Mouse (Mus musculus) midbrain, embryonic 12.5 days (tissue): ENCODE data around the gene Slc4a2. TPM values are rescaled to one million over a fixed set of nuclear protein-coding genes. Genes with fewer than 3 reads are reported as not detected.

Experiments
- ATAC-seq: fragments of 200-750 bp; cut with Nextera tagmentation; 2 replicates; pipeline ENCODE4 v1.8.0; 2017; ENCODE audit warnings: low read depth, moderate TSS enrichment, moderate library complexity; ENCODE audit not compliant: low FRiP score
- H3K27ac ChIP-seq: fragments of 300-500 bp; sonication (generic); replicated peaks from 2 replicates; pipeline ENCODE4 v1.5.1; 2016; ENCODE audit warnings: mild to moderate bottlenecking
- H3K27me3 ChIP-seq: fragments of 300-500 bp; sonication (generic); 2 replicates; pipeline ENCODE4 v1.6.1; 2016; ENCODE audit warnings: mild to moderate bottlenecking
- H3K36me3 ChIP-seq: fragments of 300-500 bp; sonication (generic); 2 replicates; pipeline ENCODE4 v1.6.1; 2016
- H3K4me1 ChIP-seq: fragments of 300-500 bp; sonication (generic); 2 replicates; pipeline ENCODE4 v1.6.1; 2016
- H3K4me2 ChIP-seq: fragments of 300-500 bp; sonication (generic); replicated peaks from 2 replicates; pipeline ENCODE4 v1.6.1; 2016; ENCODE audit warnings: mild to moderate bottlenecking, moderate library complexity
- H3K4me3 ChIP-seq: fragments of 300-500 bp; sonication (generic); 2 replicates; pipeline ENCODE4 v1.5.1; 2016; ENCODE audit warnings: mild to moderate bottlenecking
- H3K9ac ChIP-seq: fragments of 300-500 bp; sonication (generic); replicated peaks from 2 replicates; pipeline ENCODE4 v1.6.1; 2016; ENCODE audit warnings: mild to moderate bottlenecking, moderate library complexity
- H3K9me3 ChIP-seq: fragments of 300-500 bp; sonication (generic); 2 replicates; pipeline ENCODE4 v1.6.1; 2016; ENCODE audit warnings: mild to moderate bottlenecking
- WGBS: fragments of 180-500 bp; shearing (Covaris S2); methylation state at CpG from one replicate; pipeline ENCODE4 v1.1.7; 2016; 5-methylcytosine and 5-hydroxymethylcytosine counted together
- polyA plus RNA-seq: library from polyadenylated mRNA; unstranded; fragments of >200 nt; fragmentation: Nextera tagmentation; extraction: Ambion mirVana; gene quantifications from 2 replicates; pipeline ENCODE4 v1.2.1, GENCODE M21; 2016

Gene Slc4a2
- 32.7 and 35.7 TPM in 2 replicates for polyA plus RNA-seq

GRCm38 (mm10) chr5:24423129-24424003 lies at the start of gene Slc4a2, which contains the start of gene Cdk5:
Gene Slc4a2 (plus strand): TSS chr5:24423837.
Gene Cdk5 (minus strand): TSS chr5:24423530.
- no peaks in the 10 kb centered on the region for H3K9me3 ChIP-seq
- peaks cover 50% of the 10 kb centered on the region for H3K4me1 ChIP-seq
- peaks cover 17% of the 10 kb centered on the region for H3K27me3 ChIP-seq
- H3K4me2 ChIP-seq = peak within 1 kb of the TSS; percentile 85
- peaks cover 26% of the 10 kb centered on the region for H3K36me3 ChIP-seq
- under 1% methylated on average over 46 of the region's 46 CpGs for WGBS
- peak within 1 kb of the TSS; percentile 75 for H3K9ac ChIP-seq
- H3K27ac ChIP-seq = peak within 1 kb of the TSS; percentile 91
- H3K4me3 ChIP-seq = peak within 1 kb of the TSS; percentile 62
- peak; percentile 92 for ATAC-seq

- Histone ChIP-seq H3K4me2 (no peak overlapping the region), H3K9ac (no peak overlapping the region), H3K27me3 (no peaks in the 10 kb centered on the region), H3K4me3 (no peak overlapping the region), H3K4me1 (no peaks in the 10 kb centered on the region), H3K36me3 (no peaks in the 10 kb centered on the region), H3K9me3 (no peaks in the 10 kb centered on the region), H3K27ac (no peak overlapping the region)
- no peak for ATAC-seq
- WGBS = 77% methylated on average over 6 of the region's 6 CpGs
These were observed 49.4 kb upstream of the Slc4a2 start for GRCm38 (mm10) chr5:24374216-24374615.

GRCm38 (mm10) chr5:24374666-24375328 lies 48.8 kb upstream of the Slc4a2 start:
- Histone ChIP-seq H3K4me2 (no peak overlapping the region), H3K27ac (no peak overlapping the region), H3K4me1 (no peaks in the 10 kb centered on the region), H3K27me3 (no peaks in the 10 kb centered on the region), H3K4me3 (no peak overlapping the region), H3K9ac (no peak overlapping the region), H3K36me3 (no peaks in the 10 kb centered on the region), H3K9me3 (no peaks in the 10 kb centered on the region)
- WGBS = 88% methylated on average over 7 of the region's 7 CpGs
- no peak for ATAC-seq

GRCm38 (mm10) chr5:24378700-24379099 lies 44.9 kb upstream of the Slc4a2 start:
- H3K9me3 ChIP-seq = no peaks in the 10 kb centered on the region
- H3K27ac ChIP-seq = no peak overlapping the region
- H3K9ac ChIP-seq = no peak overlapping the region
- 74% methylated on average over 2 of the region's 2 CpGs for WGBS
- no peak overlapping the region for H3K4me3 ChIP-seq
- no peaks in the 10 kb centered on the region for H3K27me3 ChIP-seq
- peaks cover 6% of the 10 kb centered on the region for H3K4me1 ChIP-seq
- no peaks in the 10 kb centered on the region for H3K36me3 ChIP-seq
- no peak overlapping the region for H3K4me2 ChIP-seq
- no peak for ATAC-seq

GRCm38 (mm10) chr5:24379501-24379900 lies 44.1 kb upstream of the Slc4a2 start:
- no peak for ATAC-seq
- Histone ChIP-seq H3K4me3 (no peak overlapping the region), H3K4me1 (peaks cover 10% of the 10 kb centered on the region), H3K9ac (no peak overlapping the region), H3K27ac (no peak overlapping the region), H3K9me3 (no peaks in the 10 kb centered on the region), H3K27me3 (0 out of 2 replicates have a peak, but pooled peaks cover under 1% of the 10 kb centered on the region), H3K36me3 (no peaks in the 10 kb centered on the region), H3K4me2 (no peak overlapping the region)
- 80% methylated on average over 4 of the region's 4 CpGs for WGBS

GRCm38 (mm10) chr5:24380499-24380898 lies 43.1 kb upstream of the Slc4a2 start:
- H3K36me3 ChIP-seq = no peaks in the 10 kb centered on the region
- H3K9me3 ChIP-seq = no peaks in the 10 kb centered on the region
- H3K27me3 ChIP-seq = peaks cover 10% of the 10 kb centered on the region
- WGBS = 94% methylated on average over 4 of the region's 4 CpGs
- H3K4me1 ChIP-seq = peaks cover 10% of the 10 kb centered on the region
- no peak for ATAC-seq
- H3K4me3 ChIP-seq = no peak overlapping the region
- H3K27ac ChIP-seq = no peak overlapping the region
- no peak overlapping the region for H3K9ac ChIP-seq
- no peak overlapping the region for H3K4me2 ChIP-seq

- no peak overlapping the region for H3K27ac ChIP-seq
- no peak overlapping the region for H3K9ac ChIP-seq
- peaks cover 10% of the 10 kb centered on the region for H3K4me1 ChIP-seq
- 69% methylated on average over 6 of the region's 6 CpGs for WGBS
- H3K36me3 ChIP-seq = no peaks in the 10 kb centered on the region
- ATAC-seq = no peak
- no peak overlapping the region for H3K4me2 ChIP-seq
- H3K9me3 ChIP-seq = no peaks in the 10 kb centered on the region
- no peak overlapping the region for H3K4me3 ChIP-seq
- peaks cover 20% of the 10 kb centered on the region for H3K27me3 ChIP-seq
These were observed 42.2 kb upstream of the Slc4a2 start for GRCm38 (mm10) chr5:24381486-24381885.

GRCm38 (mm10) chr5:24381988-24382387 lies 41.6 kb upstream of the Slc4a2 start:
- peaks cover 14% of the 10 kb centered on the region for H3K4me1 ChIP-seq
- no peak overlapping the region for H3K4me2 ChIP-seq
- H3K4me3 ChIP-seq = no peak overlapping the region
- no peak overlapping the region for H3K9ac ChIP-seq
- ATAC-seq = no peak
- H3K9me3 ChIP-seq = no peaks in the 10 kb centered on the region
- no peak overlapping the region for H3K27ac ChIP-seq
- 65% methylated on average over 2 of the region's 2 CpGs for WGBS
- no peaks in the 10 kb centered on the region for H3K36me3 ChIP-seq
- peaks cover 25% of the 10 kb centered on the region for H3K27me3 ChIP-seq

GRCm38 (mm10) chr5:24383026-24383859 lies 40.4 kb upstream of the Slc4a2 start:
- peak overlapping the region; percentile 50 for H3K4me3 ChIP-seq
- H3K36me3 ChIP-seq = no peaks in the 10 kb centered on the region
- H3K4me1 ChIP-seq = peaks cover 24% of the 10 kb centered on the region
- WGBS = under 1% methylated on average over 34 of the region's 34 CpGs
- H3K27ac ChIP-seq = peak overlapping the region; percentile 66
- no peaks in the 10 kb centered on the region for H3K9me3 ChIP-seq
- H3K4me2 ChIP-seq = peak overlapping the region; percentile 70
- peak overlapping the region; percentile 53 for H3K9ac ChIP-seq
- H3K27me3 ChIP-seq = peaks cover 38% of the 10 kb centered on the region
- ATAC-seq = peak; percentile 83

- Histone ChIP-seq H3K27me3 (peaks cover 49% of the 10 kb centered on the region), H3K36me3 (no peaks in the 10 kb centered on the region), H3K9me3 (no peaks in the 10 kb centered on the region), H3K27ac (no peak overlapping the region), H3K4me1 (peaks cover 28% of the 10 kb centered on the region), H3K4me2 (no peak overlapping the region; the same call in 1 of the 2 replicates), H3K4me3 (no peak overlapping the region), H3K9ac (no peak overlapping the region)
- 72% methylated on average over 6 of the region's 6 CpGs for WGBS
- ATAC-seq = no peak
These were observed 39.2 kb upstream of the Slc4a2 start for GRCm38 (mm10) chr5:24384407-24384806.

GRCm38 (mm10) chr5:24385374-24385773 lies 38.3 kb upstream of the Slc4a2 start:
- H3K27ac ChIP-seq = no peak overlapping the region
- no peak overlapping the region for H3K9ac ChIP-seq
- H3K4me2 ChIP-seq = no peak overlapping the region
- ATAC-seq = no peak
- peaks cover 28% of the 10 kb centered on the region for H3K4me1 ChIP-seq
- WGBS = 89% methylated on average over 5 of the region's 5 CpGs
- H3K27me3 ChIP-seq = peaks cover 58% of the 10 kb centered on the region
- H3K4me3 ChIP-seq = no peak overlapping the region
- no peaks in the 10 kb centered on the region for H3K9me3 ChIP-seq
- H3K36me3 ChIP-seq = no peaks in the 10 kb centered on the region
